Mouse (Mus musculus) limb, embryonic 11.5 days (tissue): ENCODE data around the gene Ppp2r5c. TPM values are rescaled to one million over a fixed set of nuclear protein-coding genes. Genes with fewer than 3 reads are reported as not detected.

ENCODE experiments used
- ATAC-seq: fragments of 200-750 bp; cut with Nextera tagmentation; 2 replicates; pipeline ENCODE4 v1.8.0; 2017; ENCODE audit warnings: low read depth; ENCODE audit not compliant: insufficient number of reproducible peaks, low FRiP score, low TSS enrichment
- DNase-seq: peaks from one replicate; pipeline ENCODE4 v3.0.0-alpha.2; 2015; ENCODE audit warnings: low spot score
- H3K27ac ChIP-seq: fragments of 300-500 bp; sonication (generic); replicated peaks from 2 replicates; pipeline ENCODE4 v1.5.1; 2014; ENCODE audit warnings: low read depth, mild to moderate bottlenecking, low read length
- H3K27me3 ChIP-seq: fragments of 300-500 bp; sonication (generic); 2 replicates; pipeline ENCODE4 v1.6.1; 2014; ENCODE audit warnings: mild to moderate bottlenecking, low read length, mixed read lengths; ENCODE audit not compliant: control insufficient read depth, insufficient read depth
- H3K36me3 ChIP-seq: fragments of 300-500 bp; sonication (generic); 2 replicates; pipeline ENCODE4 v1.6.1; 2014; ENCODE audit warnings: mild to moderate bottlenecking, low read length, moderate library complexity, mixed read lengths; ENCODE audit not compliant: control insufficient read depth, insufficient read depth
- H3K4me1 ChIP-seq: fragments of 300-500 bp; sonication (generic); 2 replicates; pipeline ENCODE4 v1.6.1; 2014; ENCODE audit warnings: low read length, mixed read lengths; ENCODE audit not compliant: control insufficient read depth, insufficient read depth
- H3K4me2 ChIP-seq: fragments of 300-500 bp; sonication (generic); 2 replicates; pipeline ENCODE4 v1.6.1; 2014; ENCODE audit warnings: low read depth, mild to moderate bottlenecking, moderate library complexity; ENCODE audit not compliant: severe bottlenecking
- H3K4me3 ChIP-seq: fragments of 300-500 bp; sonication (generic); 2 replicates; pipeline ENCODE4 v1.5.1; 2014; ENCODE audit warnings: low read depth, low read length
- H3K9ac ChIP-seq: fragments of 300-500 bp; sonication (generic); 2 replicates; pipeline ENCODE4 v1.6.1; 2014; ENCODE audit warnings: mild to moderate bottlenecking, low read length
- H3K9me3 ChIP-seq: fragments of 300-500 bp; sonication (generic); 2 replicates; pipeline ENCODE4 v1.6.1; 2016; ENCODE audit warnings: low read length; ENCODE audit not compliant: control insufficient read depth
- WGBS: fragments of 180-500 bp; shearing (Covaris S2); extraction: QIAGEN DNeasy Blood & Tissue Kit; methylation state at CpG from one replicate; pipeline ENCODE4 v1.1.7; 2014; 5-methylcytosine and 5-hydroxymethylcytosine counted together
- polyA plus RNA-seq: library from polyadenylated mRNA; unstranded; fragments of >200 nt; fragmentation: Nextera tagmentation; extraction: Ambion mirVana; gene quantifications from 2 replicates; pipeline ENCODE4 v1.2.1, GENCODE M21; 2014

The Ppp2r5c gene
- polyA plus RNA-seq, 1 experiment from 2014 or later: 158 TPM

DNA sequence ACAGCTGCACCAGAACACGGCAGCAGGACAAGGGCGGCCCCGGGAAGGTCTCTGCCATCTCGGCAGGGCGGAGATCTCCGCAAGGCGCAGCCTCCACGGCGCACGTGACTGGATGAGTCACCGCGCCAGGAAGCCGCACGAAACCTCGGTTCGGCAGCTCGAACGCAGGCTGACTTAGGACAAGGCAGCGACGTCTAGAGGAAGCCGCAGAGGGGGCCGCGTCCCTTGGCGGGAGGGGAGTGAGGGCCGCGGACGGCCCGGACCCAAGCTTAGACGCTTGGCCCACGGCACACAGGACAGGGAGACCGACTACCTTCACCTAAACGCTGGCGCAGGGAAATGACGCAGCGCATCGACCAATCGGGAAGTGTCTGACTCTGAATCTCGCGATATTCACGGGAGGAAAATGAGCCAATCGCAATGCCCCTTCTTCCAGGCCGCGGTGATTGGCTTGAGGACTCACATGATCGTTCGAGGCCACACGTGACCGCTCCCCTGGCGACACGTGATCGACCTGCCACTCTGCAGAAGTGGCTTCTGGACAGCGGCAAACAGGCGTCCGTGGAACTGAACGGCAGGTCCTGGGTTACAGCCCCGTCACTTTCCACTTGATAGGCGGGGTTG is 144.5 kb downstream of the Ppp2r5c start:
- Histone ChIP-seq H3K4me3 (peak overlapping the region; percentile 57), H3K4me2 (peak overlapping the region; percentile 93), H3K27me3 (no peaks in the 10 kb centered on the region), H3K27ac (peak overlapping the region; percentile 32), H3K9me3 (no peaks in the 10 kb centered on the region), H3K4me1 (peaks cover 2% of the 10 kb centered on the region; the same call in 1 of the 2 replicates), H3K9ac (peak overlapping the region; percentile 75), H3K36me3 (no peaks in the 10 kb centered on the region)
- ATAC-seq (peak; percentile 96), DNase-seq (peak; percentile 99)
- WGBS: under 1% methylated on average over 56 of the region's 56 CpGs

DNA sequence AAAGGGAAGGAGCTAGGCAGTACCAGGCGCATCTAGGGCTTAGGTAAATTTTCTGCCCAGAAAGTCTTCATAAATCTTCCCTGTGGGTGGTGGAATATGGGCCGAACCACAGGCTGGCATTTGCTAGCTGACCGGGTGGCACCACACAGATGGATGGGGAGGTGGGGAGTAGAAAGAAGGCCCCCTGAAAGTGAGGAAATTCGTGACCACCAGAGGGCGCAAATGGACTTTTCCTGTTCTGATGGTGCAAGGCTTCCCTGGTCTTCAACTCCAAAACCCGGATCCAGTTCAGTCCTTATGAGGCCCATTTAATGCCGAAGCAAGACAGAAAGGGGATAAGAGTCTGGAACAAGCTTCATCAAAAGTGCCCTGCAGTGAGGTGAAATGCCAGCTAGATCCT is 151.6 kb downstream of the Ppp2r5c start:
- 12% methylated on average over 7 of the region's 7 CpGs for WGBS

DNA sequence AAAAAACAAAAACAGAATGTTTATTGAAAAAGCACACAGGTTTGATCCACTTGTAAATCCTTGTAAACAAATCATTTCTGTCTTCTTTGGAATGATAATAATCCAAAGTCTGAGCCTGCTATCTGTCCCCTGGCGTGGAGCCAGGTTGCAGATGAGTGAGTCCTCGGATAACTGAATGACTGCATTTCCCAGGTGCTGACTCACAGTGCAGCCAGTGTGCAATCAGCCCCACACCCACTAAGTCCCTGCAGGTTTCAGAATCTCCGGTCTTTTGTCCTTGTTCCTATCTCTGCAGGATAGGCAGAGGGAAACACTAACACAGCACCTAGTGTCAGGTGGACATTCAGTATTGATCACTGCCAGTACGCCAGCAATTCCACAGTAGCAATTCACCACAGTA is 152.9 kb downstream of the Ppp2r5c start:
- ATAC-seq (no peak), DNase-seq (no peak)
- H3K4me1 ChIP-seq: peaks cover 9% of the 10 kb centered on the region
- H3K4me3 ChIP-seq: no peak overlapping the region
- WGBS: 73% methylated on average over 4 of the region's 4 CpGs
- no peak overlapping the region for H3K27ac ChIP-seq
- no peaks in the 10 kb centered on the region for H3K9me3 ChIP-seq
- H3K36me3 ChIP-seq: no peaks in the 10 kb centered on the region
- H3K4me2 ChIP-seq: no peak overlapping the region
- no peak overlapping the region for H3K9ac ChIP-seq
- no peaks in the 10 kb centered on the region for H3K27me3 ChIP-seq

More for the DNA sequence above, 151.6 kb downstream of the Ppp2r5c start:
- Histone ChIP-seq H3K27ac (no peak overlapping the region), H3K4me1 (peaks cover 9% of the 10 kb centered on the region), H3K4me2 (no peak overlapping the region), H3K4me3 (no peak overlapping the region), H3K36me3 (no peaks in the 10 kb centered on the region), H3K27me3 (no peaks in the 10 kb centered on the region), H3K9ac (no peak overlapping the region), H3K9me3 (no peaks in the 10 kb centered on the region)
- DNase-seq (peak; percentile 88), ATAC-seq (no peak)

DNA sequence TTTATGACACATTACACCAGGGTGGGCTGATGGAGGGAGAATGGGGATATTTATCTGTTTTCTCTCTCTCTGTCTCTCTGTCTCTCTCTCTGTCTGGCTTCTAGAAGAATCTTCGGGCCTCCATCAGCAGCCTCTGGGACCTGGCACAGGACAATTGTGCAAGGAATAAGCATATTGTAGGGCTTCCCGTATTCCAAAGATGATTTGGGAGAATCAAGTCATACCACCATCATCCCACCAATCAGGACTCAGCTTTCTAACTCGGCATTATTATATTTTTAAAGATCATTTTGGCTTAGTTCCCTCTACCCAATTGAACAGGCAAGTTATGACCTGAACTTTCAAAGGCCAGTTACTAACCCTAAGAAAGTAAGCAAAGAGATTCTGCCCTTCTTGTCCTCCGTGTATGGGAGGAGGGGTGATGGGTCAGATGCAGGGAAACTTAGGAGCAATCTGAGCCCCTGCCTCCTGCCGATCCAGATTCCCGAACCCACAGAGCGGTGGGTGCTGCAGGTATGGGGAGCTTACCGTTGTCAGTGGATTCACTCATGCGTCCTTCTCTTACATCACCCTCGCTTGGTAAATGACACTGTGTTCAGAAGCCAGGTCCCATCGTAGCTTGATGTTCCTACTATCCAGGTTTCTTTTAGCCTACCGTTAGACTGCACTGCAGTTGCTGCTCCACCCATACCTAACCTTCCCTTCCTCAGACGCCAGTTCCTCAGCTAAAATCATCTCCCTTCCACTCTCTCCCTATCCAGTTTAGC is 153.5 kb downstream of the Ppp2r5c start:
- Histone ChIP-seq H3K4me3 (peak overlapping the region; percentile 98), H3K9ac (peak overlapping the region; percentile 30; the same call in 1 of the 2 replicates), H3K27me3 (no peaks in the 10 kb centered on the region), H3K4me1 (peaks cover 9% of the 10 kb centered on the region), H3K9me3 (no peaks in the 10 kb centered on the region), H3K4me2 (peak overlapping the region; percentile 93), H3K36me3 (no peaks in the 10 kb centered on the region; the same call in 1 of the 2 replicates), H3K27ac (no peak overlapping the region)
- no peak for DNase-seq
- 57% methylated on average over 13 of the region's 13 CpGs for WGBS
- peak; percentile 23 for ATAC-seq

DNA sequence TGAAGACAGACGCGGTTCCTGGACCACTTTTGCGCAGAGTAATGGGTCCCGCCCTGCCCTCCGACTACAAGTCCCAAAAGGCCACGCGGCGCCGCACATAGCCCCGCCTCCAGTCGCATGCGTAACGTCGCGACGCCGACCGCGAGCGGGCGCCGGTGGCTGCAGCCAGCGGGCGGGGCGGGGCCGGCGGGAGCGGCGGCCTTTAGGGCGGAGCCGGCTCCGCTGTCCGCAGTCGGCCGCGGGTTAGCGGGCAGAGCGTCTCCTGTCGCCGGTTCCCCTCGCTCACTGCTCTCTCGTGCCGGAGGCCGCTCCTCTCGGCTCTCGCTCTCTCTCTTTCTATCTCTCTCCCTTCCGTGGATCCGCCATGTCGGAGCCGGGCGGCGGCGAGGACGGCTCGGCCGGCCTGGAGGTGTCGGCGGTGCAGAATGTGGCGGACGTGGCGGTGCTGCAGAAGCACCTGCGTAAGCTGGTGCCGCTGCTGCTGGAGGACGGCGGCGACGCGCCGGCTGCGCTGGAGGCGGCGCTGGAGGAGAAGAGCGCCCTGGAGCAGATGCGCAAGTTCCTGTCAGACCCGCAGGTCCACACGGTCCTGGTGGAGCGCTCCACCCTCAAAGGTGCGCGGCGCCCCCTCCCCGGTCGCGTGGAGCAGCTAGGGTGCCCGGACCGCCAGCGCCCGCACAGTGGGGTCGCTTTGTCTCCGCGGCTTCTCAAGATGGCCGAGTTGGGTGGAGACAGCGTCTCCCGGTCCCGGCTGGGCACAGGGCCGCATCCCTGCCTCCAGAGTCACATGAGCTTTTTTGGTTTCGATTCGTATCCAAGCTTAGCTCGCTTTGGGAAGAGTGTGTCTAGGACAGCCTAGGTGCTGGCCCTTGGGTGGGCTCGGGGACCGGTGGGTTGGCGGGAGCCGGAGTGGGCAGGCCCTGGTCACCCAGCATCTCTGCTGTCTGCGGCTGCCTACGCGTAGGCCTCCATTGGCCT is 154.6 kb downstream of the Ppp2r5c start, which contains the start of gene Dync1h1:
Gene Dync1h1, plus strand, starts transcription at position 212 of the 978 bp plus-strand sequence.
- peak within 1 kb of the TSS; percentile 95 for H3K9ac ChIP-seq
- H3K4me3 ChIP-seq: peak within 1 kb of the TSS; percentile 98
- peak within 1 kb of the TSS; percentile 93 for H3K4me2 ChIP-seq
- H3K9me3 ChIP-seq: no peaks in the 10 kb centered on the region
- no peaks in the 10 kb centered on the region; the same call in 1 of the 2 replicates for H3K36me3 ChIP-seq
- peak within 1 kb of the TSS; percentile 92 for H3K27ac ChIP-seq
- ATAC-seq: peak; percentile 92
- H3K27me3 ChIP-seq: no peaks in the 10 kb centered on the region
- H3K4me1 ChIP-seq: peaks cover 9% of the 10 kb centered on the region
- under 1% methylated on average over 97 of the region's 105 CpGs for WGBS
- DNase-seq: peak; percentile 95

DNA sequence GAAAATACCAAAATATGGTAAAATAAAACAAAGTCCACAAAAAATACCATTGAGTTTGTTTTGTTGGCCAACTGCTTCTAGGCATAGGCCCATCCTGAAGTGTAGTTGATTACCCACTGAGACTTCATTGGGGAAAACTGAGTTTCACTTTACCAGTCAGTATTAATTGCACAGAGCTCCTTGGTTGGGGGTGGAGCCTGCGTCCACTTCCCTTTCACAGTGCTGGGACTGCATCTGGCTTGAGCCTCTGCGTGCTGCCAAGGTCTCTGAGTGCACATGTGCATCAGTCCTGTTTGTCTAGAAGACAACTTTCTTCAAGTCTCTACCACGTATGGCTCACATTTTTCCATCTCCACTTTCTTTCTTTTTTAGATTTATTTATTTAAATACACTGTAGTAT is 159.2 kb downstream of the Ppp2r5c start:
- Histone ChIP-seq H3K36me3 (no peaks in the 10 kb centered on the region; the same call in none of the 2 replicates), H3K9ac (no peak overlapping the region), H3K27me3 (no peaks in the 10 kb centered on the region), H3K4me3 (no peak overlapping the region), H3K4me1 (peaks cover 9% of the 10 kb centered on the region), H3K4me2 (no peak overlapping the region), H3K9me3 (no peaks in the 10 kb centered on the region), H3K27ac (no peak overlapping the region)
- DNase-seq: no peak
- WGBS: 89% methylated on average over 3 of the region's 3 CpGs
- ATAC-seq: no peak

DNA sequence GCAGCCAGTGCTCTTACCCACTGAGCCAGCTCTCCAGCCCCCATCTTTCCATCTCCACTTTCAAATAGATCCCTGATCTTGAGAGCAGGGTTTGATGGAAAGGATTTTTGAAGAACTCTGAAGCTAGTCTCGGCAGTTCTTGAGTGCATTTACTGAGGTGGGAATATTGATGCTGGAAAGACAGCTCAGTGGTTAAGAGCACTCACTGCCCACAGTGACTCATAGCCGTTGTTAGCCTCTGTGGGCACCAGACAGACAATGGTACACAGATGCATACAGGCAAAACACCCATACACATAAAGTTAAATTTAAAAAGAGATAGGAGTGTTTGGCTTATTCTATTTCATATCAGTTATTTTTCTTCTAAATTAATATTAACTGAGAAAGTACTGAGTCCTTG is 159.8 kb downstream of the Ppp2r5c start:
- Histone ChIP-seq H3K9me3 (no peaks in the 10 kb centered on the region), H3K9ac (no peak overlapping the region), H3K4me1 (peaks cover 9% of the 10 kb centered on the region), H3K4me2 (no peak overlapping the region), H3K4me3 (no peak overlapping the region), H3K36me3 (no peaks in the 10 kb centered on the region; the same call in none of the 2 replicates), H3K27ac (no peak overlapping the region), H3K27me3 (no peaks in the 10 kb centered on the region)
- no peak for ATAC-seq
- DNase-seq: no peak
- 88% methylated on average over 2 of the region's 2 CpGs for WGBS
